Mouse (Mus musculus) layer of hippocampus, postnatal 25 days (tissue): ENCODE measurements around the gene Frmpd4. TPM values are rescaled to one million over a fixed set of nuclear protein-coding genes. Genes with fewer than 3 reads are reported as not detected.

Experiments
- DNase-seq, 2 experiments: peaks; one replicate each; pipeline ENCODE4 v3.0.0; 2022; ENCODE audit warnings: mixed read lengths in 2 of 2, low spot score in 1 of 2; ENCODE audit errors: extremely low spot score in 1 of 2
- total RNA-seq, 2 experiments: library from RNA; stranded (reverse); gene quantifications; 2 replicates each; pipeline ENCODE4 v1.2.3; 2021

The Frmpd4 gene
- total RNA-seq, 2 experiments from 2014 or later, result 46.7 to 48.3 TPM

DNA sequence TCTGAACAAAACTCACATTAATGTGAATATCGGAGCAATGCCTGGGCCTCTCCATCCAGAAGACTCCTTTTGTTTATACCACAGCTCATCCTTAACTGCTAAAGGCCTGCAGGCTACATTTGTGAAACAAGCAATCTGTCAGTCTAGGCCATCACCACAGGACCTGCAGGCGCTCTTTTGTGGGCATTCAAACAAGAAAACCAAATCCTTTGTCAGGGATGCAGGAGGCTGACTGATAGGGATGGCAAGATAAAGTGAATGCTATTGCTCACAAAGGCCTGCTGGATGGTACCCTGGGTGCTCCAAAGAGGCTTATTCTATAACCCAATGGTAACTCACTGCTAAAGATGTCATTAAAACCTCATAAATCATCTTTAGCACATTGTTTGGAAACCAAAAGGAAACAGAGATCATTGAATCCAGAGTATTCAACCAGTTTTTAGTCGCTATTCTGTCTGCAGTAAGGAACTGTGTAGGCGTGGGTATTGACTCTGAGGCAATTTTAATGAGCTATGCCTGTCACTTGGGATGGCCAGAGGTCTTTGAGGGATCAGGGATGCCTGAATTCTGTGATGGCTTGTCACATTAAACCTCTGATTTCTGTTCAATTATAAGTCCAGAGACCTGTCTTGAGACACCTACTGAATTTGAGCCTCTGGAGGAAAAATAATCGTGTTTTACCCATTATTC lies 922.1 kb downstream of the Frmpd4 start:
- no peak for DNase-seq

DNA sequence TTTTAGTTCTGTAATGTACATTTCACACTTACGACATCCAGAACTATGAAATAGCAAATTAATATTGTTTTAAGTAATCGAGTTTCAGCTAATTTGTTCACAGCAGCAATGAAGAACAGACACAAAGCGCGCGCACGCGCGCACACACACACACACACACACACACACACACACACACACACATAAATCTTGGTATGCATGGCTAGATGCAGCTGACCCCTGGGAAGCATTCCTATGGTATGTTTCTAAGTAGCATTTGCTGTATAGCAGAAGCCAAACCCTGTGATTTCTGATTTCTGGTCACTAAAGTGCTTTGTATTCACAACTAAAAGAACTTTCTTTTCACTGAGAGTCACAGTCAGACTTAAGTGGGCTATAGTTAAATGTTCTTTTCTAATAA lies 922.8 kb downstream of the Frmpd4 start:
- no peak for DNase-seq

DNA sequence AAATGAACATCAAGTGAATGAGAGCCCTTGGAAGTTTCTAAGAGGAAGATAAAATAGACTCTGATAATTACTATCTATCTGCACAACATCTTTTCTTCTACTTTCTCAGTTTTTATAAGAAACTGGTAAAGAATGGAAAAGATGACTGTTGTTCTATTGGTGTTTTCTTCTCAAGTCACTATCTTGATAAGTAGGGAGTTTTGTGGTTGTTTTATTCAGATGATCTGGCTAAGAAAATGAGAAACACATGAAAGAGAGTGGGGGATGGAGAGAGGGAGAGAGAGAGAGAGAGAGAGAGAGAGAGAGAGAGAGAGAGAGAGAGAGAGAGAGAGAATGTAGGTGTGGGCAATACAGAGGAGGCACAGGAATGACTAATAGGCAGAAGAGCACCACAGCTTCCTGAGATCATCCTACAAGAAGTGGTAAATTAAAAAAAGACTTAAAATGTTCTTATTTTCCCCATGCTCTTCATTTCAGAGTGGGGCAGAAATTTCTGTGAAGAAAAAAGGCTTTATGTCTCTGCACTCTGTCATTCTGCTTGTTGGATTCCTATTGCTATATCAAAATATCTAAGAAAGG lies 979.3 kb downstream of the Frmpd4 start:
- DNase-seq, result no peak

DNA sequence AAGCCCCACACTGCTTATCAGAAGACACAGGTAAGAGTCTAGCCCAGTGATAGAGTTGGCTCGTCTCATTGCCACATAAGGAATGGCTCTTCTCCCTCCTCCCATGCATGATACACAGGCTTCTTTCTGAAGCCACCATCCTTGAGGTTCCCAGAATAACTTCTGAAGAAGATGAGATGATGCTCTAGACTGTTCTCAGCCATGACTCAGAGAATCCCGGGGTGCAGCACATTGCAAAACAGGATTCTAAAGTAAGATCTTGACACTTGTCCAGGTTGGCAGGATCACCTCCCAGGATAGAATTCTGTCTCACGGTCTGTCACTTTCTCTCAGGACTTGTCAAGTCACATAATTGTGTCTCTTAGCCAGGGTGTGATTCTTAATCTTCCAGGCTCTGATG lies 1024.2 kb downstream of the Frmpd4 start:
- DNase-seq, result no peak

DNA sequence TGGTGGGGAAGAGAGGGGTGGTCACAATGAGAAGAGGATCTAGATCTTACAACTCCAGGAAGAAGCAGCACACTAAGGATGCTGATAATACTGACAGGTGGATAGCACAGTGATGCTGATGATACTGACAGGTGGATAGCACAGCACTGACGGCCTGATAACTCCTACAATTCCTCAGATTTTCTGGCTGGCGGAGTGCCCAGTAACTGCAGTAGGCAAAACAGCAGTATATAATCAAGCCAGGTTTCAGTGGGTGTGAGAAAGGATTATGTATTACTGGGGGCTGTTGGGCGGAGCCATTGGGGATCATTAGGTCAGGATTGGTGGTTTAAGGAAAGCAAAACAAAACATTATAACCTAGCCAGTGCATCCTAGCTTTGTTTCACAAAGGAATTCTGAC lies 1053.9 kb downstream of the Frmpd4 start:
- no peak for DNase-seq

DNA sequence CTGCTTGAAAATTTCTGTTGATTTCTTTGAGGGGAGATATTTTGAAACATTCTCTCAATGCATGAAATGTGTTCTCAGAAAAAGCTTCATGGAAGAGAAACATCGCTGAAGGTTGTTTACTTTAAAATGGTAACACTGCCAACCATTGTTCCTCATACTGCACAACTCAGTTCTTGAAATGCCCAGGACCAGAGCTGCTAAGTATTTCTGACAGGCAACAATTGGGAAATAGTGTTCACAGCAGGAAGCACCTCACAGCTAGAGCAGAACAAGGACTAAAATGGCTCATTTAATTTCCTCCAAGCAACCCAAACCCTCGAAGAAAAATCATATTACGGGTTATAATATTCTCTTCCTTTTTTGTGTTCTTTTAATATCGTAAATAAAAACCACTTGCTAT lies 1054.5 kb downstream of the Frmpd4 start:
- DNase-seq, result no peak

DNA sequence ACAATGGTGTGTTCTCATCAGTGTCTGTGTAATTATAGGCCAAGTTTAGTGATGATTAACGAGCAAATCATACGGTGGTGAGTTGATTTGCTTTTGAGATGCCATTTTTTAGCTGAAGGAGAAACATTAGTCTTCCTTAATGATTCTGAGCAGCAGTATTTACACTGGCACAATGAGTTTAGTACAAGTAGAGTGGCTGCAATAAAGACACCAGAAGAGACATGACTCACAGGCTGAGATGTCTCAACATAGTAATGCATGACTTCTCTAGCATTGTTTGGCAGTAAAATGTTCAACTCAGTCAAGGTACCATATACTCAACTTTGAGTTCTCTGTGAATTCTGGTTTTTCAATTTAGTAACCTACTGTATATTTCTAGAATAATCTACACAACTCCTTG lies 1058.6 kb downstream of the Frmpd4 start:
- DNase-seq, result no peak

DNA sequence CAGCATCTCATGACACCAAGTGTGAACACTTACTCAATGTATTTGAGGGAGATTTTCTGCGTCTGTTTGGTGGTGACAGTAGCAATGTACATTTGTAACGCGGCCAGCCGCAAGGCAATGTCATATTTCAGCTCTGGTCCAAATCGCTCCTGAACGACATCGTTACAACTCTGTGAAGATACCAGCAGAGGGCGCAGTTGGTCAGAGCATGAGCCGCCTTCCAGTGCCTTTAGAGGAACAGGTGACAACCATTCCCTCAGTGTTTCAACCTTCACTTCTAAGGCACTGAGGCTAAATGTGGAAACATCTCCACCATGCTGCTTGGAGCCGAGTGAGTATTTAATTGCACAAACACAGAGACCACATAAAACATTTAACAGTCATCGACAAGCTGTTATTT lies 1079.3 kb downstream of the Frmpd4 start:
- DNase-seq, result peak; percentile 35 to 61

DNA sequence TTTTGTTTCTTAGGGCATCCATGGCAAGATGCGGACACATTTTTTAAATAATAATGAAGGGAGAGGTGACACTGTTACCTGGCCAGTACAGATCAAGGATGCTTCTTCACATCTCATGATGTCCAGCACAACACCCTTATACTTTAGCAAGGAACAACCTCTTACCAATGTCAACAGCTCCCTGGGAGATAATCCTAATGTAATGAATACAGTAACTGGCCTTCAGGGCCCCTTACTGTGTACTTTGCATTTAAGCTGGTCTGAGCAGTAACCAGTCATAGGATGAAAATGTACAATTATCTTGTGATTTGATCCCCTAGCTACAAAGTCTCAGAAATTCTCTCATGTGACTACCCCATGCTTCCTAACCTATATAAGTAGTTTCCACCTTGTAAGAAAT lies 1084.8 kb downstream of the Frmpd4 start:
- DNase-seq, result no peak

DNA sequence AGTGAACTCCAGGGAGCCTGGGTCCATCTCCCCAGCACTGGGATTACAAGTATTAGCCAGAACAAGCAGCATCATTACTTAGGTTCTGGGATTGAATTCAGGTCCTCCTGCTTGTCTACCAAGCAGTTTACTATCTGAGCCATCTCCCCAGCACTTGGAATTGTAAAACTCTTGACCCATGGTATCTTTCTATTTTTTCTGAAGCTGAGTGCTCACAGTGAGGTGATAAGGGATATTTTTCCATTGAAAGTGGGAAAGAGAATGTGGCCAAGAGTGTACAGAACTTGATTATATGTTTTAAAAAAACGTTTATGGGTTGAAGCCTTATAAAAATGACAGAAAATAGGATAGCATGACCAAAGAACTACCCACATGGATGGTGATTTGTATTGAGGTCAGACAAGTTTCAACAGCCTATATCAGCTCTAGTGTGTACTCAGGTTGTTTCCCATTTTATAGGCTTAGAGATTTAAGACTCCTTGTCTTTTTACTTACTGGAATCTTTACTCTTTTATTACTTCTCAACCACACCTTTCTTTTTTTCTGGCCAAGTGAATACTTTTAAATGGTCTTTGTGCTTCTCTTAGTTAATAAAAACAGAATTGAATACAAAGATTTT lies 1085.3 kb downstream of the Frmpd4 start:
- DNase-seq, result no peak

DNA sequence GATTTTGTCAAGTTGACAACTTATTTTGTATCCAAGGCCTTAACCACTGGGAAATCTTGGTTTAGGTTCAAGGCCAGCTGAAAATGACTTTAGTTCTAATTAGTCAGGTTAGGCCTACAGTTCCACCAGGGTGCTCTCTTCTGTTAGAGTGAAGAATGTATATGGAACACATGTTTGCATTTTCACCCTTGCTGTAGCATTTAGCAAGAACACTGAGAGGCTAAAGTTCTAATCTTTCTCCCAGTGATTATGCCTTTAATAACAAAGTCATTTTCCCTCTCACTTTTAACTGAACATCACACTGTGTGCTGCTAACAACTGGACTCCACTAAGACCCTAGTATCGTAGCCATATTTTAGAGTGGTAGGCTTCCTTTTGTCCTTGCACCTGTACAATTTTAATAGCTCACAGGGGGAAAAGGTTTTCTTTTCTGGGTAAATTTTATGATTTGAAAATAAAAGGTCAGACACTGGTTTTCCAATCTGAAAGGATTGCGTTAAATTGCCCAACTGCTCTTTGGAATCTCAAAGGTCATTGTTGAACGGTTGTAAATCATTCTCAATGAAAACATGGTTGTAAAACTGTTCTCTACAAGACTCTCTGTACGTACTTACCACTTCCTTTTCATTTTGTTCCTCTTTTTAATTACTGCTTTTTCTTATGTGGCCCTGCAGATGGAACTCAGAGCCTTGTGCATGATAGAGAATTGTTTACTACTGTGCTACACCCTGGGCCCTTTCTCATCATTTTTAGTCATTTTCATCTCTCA lies 1093.4 kb downstream of the Frmpd4 start:
- DNase-seq, result no peak

DNA sequence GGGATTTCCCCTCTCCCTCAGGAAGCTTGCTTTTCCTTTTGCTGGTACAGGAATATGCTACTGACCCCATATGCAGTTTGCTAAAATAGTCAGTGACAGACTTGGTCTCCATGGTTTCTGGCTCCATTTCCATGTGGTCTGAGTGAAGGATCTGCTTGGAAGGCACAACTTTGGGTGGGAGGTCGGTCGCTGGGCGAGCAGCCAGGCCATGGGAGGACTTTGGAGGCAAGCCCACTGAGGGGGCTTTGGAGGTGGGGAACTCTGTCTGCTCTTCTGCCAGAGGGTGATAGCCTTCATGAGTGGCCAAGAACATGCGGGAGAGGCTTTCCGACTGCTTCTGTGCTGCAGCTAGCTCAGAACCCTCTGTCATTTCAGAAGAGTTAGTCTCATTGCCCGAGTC lies 1099.4 kb downstream of the Frmpd4 start:
- DNase-seq, result no peak

DNA sequence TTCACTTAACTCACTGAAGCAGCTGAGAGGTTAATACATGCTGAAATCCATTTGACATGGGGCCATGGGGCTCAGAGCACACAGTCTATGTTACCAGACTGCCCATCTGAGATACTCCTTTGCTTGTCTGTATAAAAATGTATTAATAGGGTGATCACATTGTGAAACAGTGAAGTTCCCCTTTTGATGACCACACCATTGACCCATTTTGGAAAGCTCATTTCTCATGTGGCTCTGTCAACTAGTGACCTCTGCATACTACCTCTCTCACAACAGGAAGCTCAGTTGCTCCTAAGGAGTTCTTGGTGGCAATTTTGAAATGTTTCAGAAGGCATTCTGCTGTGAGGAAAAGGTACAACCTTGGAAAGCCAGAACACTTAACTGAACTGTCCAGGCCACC lies 1142.1 kb downstream of the Frmpd4 start:
- DNase-seq, result no peak

DNA sequence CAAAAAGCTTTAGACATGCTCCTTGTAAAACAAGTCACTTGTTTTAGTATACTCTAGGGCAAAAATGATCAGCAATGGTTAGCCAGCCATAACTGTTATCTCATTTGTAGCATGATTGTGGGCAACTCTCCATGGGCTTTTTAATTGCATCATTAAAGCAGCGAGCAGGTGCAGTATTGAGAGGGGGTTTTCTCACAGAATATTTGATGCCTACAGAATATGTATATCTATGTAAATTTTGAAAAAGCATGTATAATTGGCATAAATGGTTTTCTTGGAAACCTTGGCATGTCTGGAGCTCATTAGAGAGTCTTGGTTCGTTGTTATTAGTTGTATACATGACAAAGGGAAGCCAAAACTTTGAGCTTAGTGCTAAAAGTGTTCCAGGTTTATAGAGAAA lies 1143.1 kb downstream of the Frmpd4 start:
- DNase-seq, result no peak

Other genes with a start within 250 kb of the Frmpd4 start
- gene Msl3, start 96.7 kb upstream of the Frmpd4 start, total RNA-seq, result 10 to 100 TPM; 21.2 to 22.9 TPM
- 1 to 10 TPM; 2.0 to 2.2 TPM for gene Arhgap6, start 217.9 kb upstream of the Frmpd4 start, total RNA-seq